Mouse (Mus musculus): ENCODE measurements around the gene Slc6a2. TPM values are rescaled to one million over a fixed set of nuclear protein-coding genes. Genes with fewer than 3 reads are reported as not detected.

Slc6a2 gene
- polyA plus RNA-seq, 1 experiment from 2014 or later, result 0.04 TPM

GRCm38 (mm10) chr8:92998600-92998999 lies 38.7 kb downstream of the Slc6a2 start:
- H3K9me3 ChIP-seq (ENCODE audit: control insufficient read depth, low read length), result no peaks in the 10 kb centered on the region
- H3K4me1 ChIP-seq (replicated peaks; ENCODE audit: control insufficient read depth, insufficient read depth, low read length), result no peaks in the 10 kb centered on the region
- no peak for ATAC-seq (replicated peaks; ENCODE audit: low FRiP score, low TSS enrichment, low read depth)
- no peak for DNase-seq (ENCODE audit: low spot score)
- no peak overlapping the region for H3K27ac ChIP-seq (ENCODE audit: low read depth)
- H3K36me3 ChIP-seq (ENCODE audit: control insufficient read depth, insufficient read depth, low read length), result no peaks in the 10 kb centered on the region
- no peaks in the 10 kb centered on the region for H3K27me3 ChIP-seq (replicated peaks; ENCODE audit: control insufficient read depth, insufficient read depth, low read length)
- no peak overlapping the region for H3K4me2 ChIP-seq (ENCODE audit: low read length)
- no peak overlapping the region for H3K4me3 ChIP-seq (ENCODE audit: low read depth, low read length)
- no peak overlapping the region for H3K9ac ChIP-seq (ENCODE audit: low read length)
- 37% methylated on average over 2 of the region's 2 CpGs for WGBS

DNA sequence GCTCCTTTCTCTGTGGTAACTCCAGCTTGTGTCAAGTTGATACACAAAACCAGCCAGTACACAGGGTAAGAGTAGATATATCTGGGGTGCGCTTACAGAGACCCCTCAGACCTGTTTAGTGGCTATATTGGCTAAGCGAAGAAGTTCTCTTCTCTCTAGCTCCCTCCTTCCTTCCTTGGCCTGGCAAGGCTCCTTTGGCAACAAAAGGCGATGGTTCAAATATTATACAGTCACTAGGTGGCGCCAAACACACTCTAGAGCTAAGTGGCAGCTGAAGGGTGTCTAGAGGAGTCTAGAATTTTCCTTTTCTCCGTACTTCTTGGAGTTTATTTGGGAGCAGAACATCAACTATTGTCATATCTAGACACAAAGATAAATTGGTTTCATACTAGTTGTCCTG lies 50.4 kb downstream of the Slc6a2 start:
- Histone ChIP-seq H3K4me1 (replicated peaks; ENCODE audit: control insufficient read depth, insufficient read depth, low read length) (no peaks in the 10 kb centered on the region), H3K27me3 (replicated peaks; ENCODE audit: control insufficient read depth, insufficient read depth, low read length) (no peaks in the 10 kb centered on the region), H3K36me3 (ENCODE audit: control insufficient read depth, insufficient read depth, low read length) (no peaks in the 10 kb centered on the region), H3K9me3 (ENCODE audit: control insufficient read depth, low read length) (no peaks in the 10 kb centered on the region), H3K9ac (ENCODE audit: low read length) (no peak overlapping the region), H3K4me2 (ENCODE audit: low read length) (no peak overlapping the region), H3K27ac (ENCODE audit: low read depth) (no peak overlapping the region), H3K4me3 (ENCODE audit: low read depth, low read length) (no peak overlapping the region)
- 28% methylated on average over 5 of the region's 5 CpGs for WGBS
- DNase-seq (ENCODE audit: low spot score) (peak; percentile 62), ATAC-seq (replicated peaks; ENCODE audit: low FRiP score, low TSS enrichment, low read depth) (no peak)

- no peaks in the 10 kb centered on the region for H3K4me1 ChIP-seq (replicated peaks; ENCODE audit: control insufficient read depth, insufficient read depth, low read length)
- WGBS, result 10% methylated on average over 9 of the region's 9 CpGs
- H3K27ac ChIP-seq (ENCODE audit: low read depth), result no peak overlapping the region
- no peaks in the 10 kb centered on the region for H3K27me3 ChIP-seq (replicated peaks; ENCODE audit: control insufficient read depth, insufficient read depth, low read length)
- H3K36me3 ChIP-seq (ENCODE audit: control insufficient read depth, insufficient read depth, low read length), result no peaks in the 10 kb centered on the region
- DNase-seq (ENCODE audit: low spot score), result peak; percentile 96
- peak; percentile 40; the same call in 1 of the 2 replicates for ATAC-seq (replicated peaks; ENCODE audit: low FRiP score, low TSS enrichment, low read depth)
- H3K4me2 ChIP-seq (ENCODE audit: low read length), result no peak overlapping the region
- H3K9ac ChIP-seq (ENCODE audit: low read length), result no peak overlapping the region
- no peak overlapping the region for H3K4me3 ChIP-seq (ENCODE audit: low read depth, low read length)
- H3K9me3 ChIP-seq (ENCODE audit: control insufficient read depth, low read length), result no peaks in the 10 kb centered on the region
Observed at GRCm38 (mm10) chr8:93011439-93011838, 51.6 kb downstream of the Slc6a2 start.

GRCm38 (mm10) chr8:93012226-93012625 lies 52.3 kb downstream of the Slc6a2 start:
- no peak overlapping the region for H3K9ac ChIP-seq (ENCODE audit: low read length)
- no peaks in the 10 kb centered on the region for H3K36me3 ChIP-seq (ENCODE audit: control insufficient read depth, insufficient read depth, low read length)
- no peak overlapping the region for H3K4me3 ChIP-seq (ENCODE audit: low read depth, low read length)
- H3K4me1 ChIP-seq (replicated peaks; ENCODE audit: control insufficient read depth, insufficient read depth, low read length), result no peaks in the 10 kb centered on the region
- WGBS, result 82% methylated on average over 6 of the region's 6 CpGs
- H3K4me2 ChIP-seq (ENCODE audit: low read length), result no peak overlapping the region
- no peak for ATAC-seq (replicated peaks; ENCODE audit: low FRiP score, low TSS enrichment, low read depth)
- no peak overlapping the region for H3K27ac ChIP-seq (ENCODE audit: low read depth)
- no peak for DNase-seq (ENCODE audit: low spot score)
- no peaks in the 10 kb centered on the region for H3K27me3 ChIP-seq (replicated peaks; ENCODE audit: control insufficient read depth, insufficient read depth, low read length)
- no peaks in the 10 kb centered on the region for H3K9me3 ChIP-seq (ENCODE audit: control insufficient read depth, low read length)

- H3K4me3 ChIP-seq (ENCODE audit: low read depth, low read length), result no peak overlapping the region
- H3K4me2 ChIP-seq (ENCODE audit: low read length), result no peak overlapping the region
- H3K9me3 ChIP-seq (ENCODE audit: control insufficient read depth, low read length), result no peaks in the 10 kb centered on the region
- no peak for ATAC-seq (replicated peaks; ENCODE audit: low FRiP score, low TSS enrichment, low read depth)
- no peaks in the 10 kb centered on the region for H3K4me1 ChIP-seq (replicated peaks; ENCODE audit: control insufficient read depth, insufficient read depth, low read length)
- H3K27ac ChIP-seq (ENCODE audit: low read depth), result no peak overlapping the region
- no peak for DNase-seq (ENCODE audit: low spot score)
- no peak overlapping the region for H3K9ac ChIP-seq (ENCODE audit: low read length)
- 55% methylated on average over 4 of the region's 4 CpGs for WGBS
- H3K36me3 ChIP-seq (ENCODE audit: control insufficient read depth, insufficient read depth, low read length), result no peaks in the 10 kb centered on the region
- H3K27me3 ChIP-seq (replicated peaks; ENCODE audit: control insufficient read depth, insufficient read depth, low read length), result no peaks in the 10 kb centered on the region
Observed at GRCm38 (mm10) chr8:93014300-93014699, 54.4 kb downstream of the Slc6a2 start.

- Histone ChIP-seq H3K4me2 (ENCODE audit: low read length) (no peak overlapping the region), H3K36me3 (ENCODE audit: control insufficient read depth, insufficient read depth, low read length) (no peaks in the 10 kb centered on the region), H3K4me1 (replicated peaks; ENCODE audit: control insufficient read depth, insufficient read depth, low read length) (no peaks in the 10 kb centered on the region), H3K27me3 (replicated peaks; ENCODE audit: control insufficient read depth, insufficient read depth, low read length) (no peaks in the 10 kb centered on the region), H3K27ac (ENCODE audit: low read depth) (no peak overlapping the region), H3K4me3 (ENCODE audit: low read depth, low read length) (no peak overlapping the region), H3K9me3 (ENCODE audit: control insufficient read depth, low read length) (no peaks in the 10 kb centered on the region), H3K9ac (ENCODE audit: low read length) (no peak overlapping the region)
- DNase-seq (ENCODE audit: low spot score), result no peak
- no peak for ATAC-seq (replicated peaks; ENCODE audit: low FRiP score, low TSS enrichment, low read depth)
- 68% methylated on average over 5 of the region's 5 CpGs for WGBS
Observed at GRCm38 (mm10) chr8:93021738-93022137, 61.9 kb downstream of the Slc6a2 start.

DNA sequence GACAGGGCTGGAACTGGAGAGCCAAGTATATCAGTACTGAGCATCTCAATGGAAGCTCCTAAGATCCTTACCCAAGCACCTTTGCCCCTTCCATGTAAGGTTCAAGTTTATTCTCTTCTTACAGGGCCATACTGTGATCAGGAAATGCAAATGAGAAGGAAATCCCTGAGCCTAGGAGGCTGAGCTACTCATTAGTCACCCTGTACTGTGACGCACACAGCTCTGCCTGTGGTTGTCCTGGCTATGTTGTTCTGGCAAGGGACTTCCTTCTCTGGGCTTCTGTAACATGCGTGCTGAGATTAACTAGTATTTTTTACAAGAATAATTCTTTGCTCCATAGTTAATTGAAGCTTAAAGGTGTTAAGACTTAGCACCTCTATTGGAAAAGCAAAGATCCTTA lies 70.8 kb downstream of the Slc6a2 start:
- Histone ChIP-seq H3K9me3 (ENCODE audit: control insufficient read depth, low read length) (no peaks in the 10 kb centered on the region), H3K36me3 (ENCODE audit: control insufficient read depth, insufficient read depth, low read length) (no peaks in the 10 kb centered on the region), H3K4me1 (replicated peaks; ENCODE audit: control insufficient read depth, insufficient read depth, low read length) (no peaks in the 10 kb centered on the region), H3K27me3 (replicated peaks; ENCODE audit: control insufficient read depth, insufficient read depth, low read length) (no peaks in the 10 kb centered on the region), H3K4me3 (ENCODE audit: low read depth, low read length) (no peak overlapping the region), H3K4me2 (ENCODE audit: low read length) (no peak overlapping the region), H3K9ac (ENCODE audit: low read length) (no peak overlapping the region), H3K27ac (ENCODE audit: low read depth) (no peak overlapping the region)
- no peak for DNase-seq (ENCODE audit: low spot score)
- WGBS, result 77% methylated on average over 2 of the region's 2 CpGs
- no peak for ATAC-seq (replicated peaks; ENCODE audit: low FRiP score, low TSS enrichment, low read depth)

DNA sequence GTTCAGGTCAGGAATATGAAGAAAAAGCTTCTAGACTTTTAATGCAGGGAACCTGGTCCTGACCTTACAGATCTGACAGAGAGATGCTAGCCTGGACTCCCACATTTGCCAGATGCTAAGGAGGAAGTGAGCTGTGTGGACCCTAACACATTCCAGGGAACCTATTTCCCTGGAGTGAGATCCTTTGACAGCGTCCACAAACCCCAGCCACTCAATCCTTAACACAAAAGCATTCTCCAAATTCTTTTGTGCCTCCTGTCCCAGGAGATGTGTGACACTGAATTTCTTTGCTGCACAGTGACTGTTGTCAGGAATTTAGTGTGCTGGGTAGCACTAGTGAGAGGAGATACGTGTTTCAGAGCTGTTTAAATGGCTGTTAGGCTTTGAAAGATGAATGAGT lies 79.0 kb downstream of the Slc6a2 start:
- H3K36me3 ChIP-seq (ENCODE audit: control insufficient read depth, insufficient read depth, low read length), result no peaks in the 10 kb centered on the region
- WGBS, result 13% methylated on average over 2 of the region's 2 CpGs
- no peaks in the 10 kb centered on the region for H3K9me3 ChIP-seq (ENCODE audit: control insufficient read depth, low read length)
- DNase-seq (ENCODE audit: low spot score), result no peak
- H3K27me3 ChIP-seq (replicated peaks; ENCODE audit: control insufficient read depth, insufficient read depth, low read length), result no peaks in the 10 kb centered on the region
- no peaks in the 10 kb centered on the region for H3K4me1 ChIP-seq (replicated peaks; ENCODE audit: control insufficient read depth, insufficient read depth, low read length)
- no peak overlapping the region for H3K4me3 ChIP-seq (ENCODE audit: low read depth, low read length)
- H3K9ac ChIP-seq (ENCODE audit: low read length), result no peak overlapping the region
- no peak for ATAC-seq (replicated peaks; ENCODE audit: low FRiP score, low TSS enrichment, low read depth)
- H3K4me2 ChIP-seq (ENCODE audit: low read length), result no peak overlapping the region
- no peak overlapping the region for H3K27ac ChIP-seq (ENCODE audit: low read depth)

DNA sequence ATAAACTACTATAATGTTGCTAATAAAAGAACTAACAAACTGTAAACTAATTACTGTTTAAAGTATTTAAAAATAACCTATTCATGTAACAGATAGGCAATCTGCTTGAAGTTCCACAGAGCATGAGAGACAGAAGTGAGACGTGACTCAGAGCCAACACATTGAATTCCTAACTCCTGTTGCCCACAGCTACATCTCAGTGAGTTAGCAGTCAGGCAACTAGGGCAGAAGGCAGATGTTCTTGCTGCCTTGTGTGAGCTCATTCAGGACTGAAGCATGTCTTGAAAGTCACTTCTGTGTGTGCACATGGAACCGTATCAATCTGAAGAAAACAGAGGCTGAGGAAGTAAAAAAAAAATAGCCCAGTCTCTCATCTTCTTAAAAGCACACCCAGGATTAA lies 80.4 kb downstream of the Slc6a2 start:
- H3K4me3 ChIP-seq (ENCODE audit: low read depth, low read length), result no peak overlapping the region
- no peak overlapping the region for H3K4me2 ChIP-seq (ENCODE audit: low read length)
- no peaks in the 10 kb centered on the region for H3K36me3 ChIP-seq (ENCODE audit: control insufficient read depth, insufficient read depth, low read length)
- 58% methylated on average over 2 of the region's 2 CpGs for WGBS
- H3K9ac ChIP-seq (ENCODE audit: low read length), result no peak overlapping the region
- DNase-seq (ENCODE audit: low spot score) (no peak), ATAC-seq (replicated peaks; ENCODE audit: low FRiP score, low TSS enrichment, low read depth) (no peak)
- no peaks in the 10 kb centered on the region for H3K4me1 ChIP-seq (replicated peaks; ENCODE audit: control insufficient read depth, insufficient read depth, low read length)
- no peaks in the 10 kb centered on the region for H3K9me3 ChIP-seq (ENCODE audit: control insufficient read depth, low read length)
- no peak overlapping the region for H3K27ac ChIP-seq (ENCODE audit: low read depth)
- no peaks in the 10 kb centered on the region for H3K27me3 ChIP-seq (replicated peaks; ENCODE audit: control insufficient read depth, insufficient read depth, low read length)
